Mouse (Mus musculus): ENCODE results near the gene Zranb3. TPM values are rescaled to one million over a fixed set of nuclear protein-coding genes. Genes with fewer than 3 reads are reported as not detected.

Zranb3 gene
- polyA plus RNA-seq, 1 experiment from 2014 or later = 1.4 TPM

DNA sequence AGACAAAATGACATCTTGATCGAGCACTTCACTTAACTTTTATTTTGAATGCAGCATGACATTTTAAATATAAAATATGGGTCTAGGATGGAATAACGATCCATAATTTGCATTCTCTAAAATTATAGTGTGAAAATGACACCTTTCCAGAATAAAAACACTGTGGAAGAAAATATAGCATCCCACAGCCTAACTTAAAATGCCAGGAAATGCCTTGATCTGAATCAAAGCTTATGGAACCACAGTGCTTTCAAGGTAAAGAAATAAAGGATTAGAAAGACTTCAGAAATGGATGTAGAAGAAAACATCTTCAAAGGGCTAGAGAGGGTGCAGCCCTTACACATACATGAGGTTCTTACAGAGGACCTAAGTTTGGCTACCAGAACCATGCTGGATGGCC lies 71.3 kb downstream of the Zranb3 start:
- Histone ChIP-seq H3K9me3 (ENCODE audit: control insufficient read depth, low read length) (no peaks in the 10 kb centered on the region), H3K27me3 (ENCODE audit: control insufficient read depth, insufficient read depth, low read length) (no peaks in the 10 kb centered on the region), H3K27ac (replicated peaks) (no peak overlapping the region), H3K36me3 (ENCODE audit: control insufficient read depth, insufficient read depth, low read length) (no peaks in the 10 kb centered on the region), H3K9ac (ENCODE audit: low read length) (no peak overlapping the region), H3K4me2 (replicated peaks; ENCODE audit: low read depth) (no peak overlapping the region), H3K4me3 (ENCODE audit: low read depth, low read length) (no peak overlapping the region), H3K4me1 (replicated peaks; ENCODE audit: control insufficient read depth, insufficient read depth) (no peaks in the 10 kb centered on the region)
- TF ChIP-seq EP300 (optimal IDR thresholded peaks at IDR 0.05) (no peak), CTCF (IDR thresholded peaks at IDR 0.05; ENCODE audit: low read depth) (no peak)
- ATAC-seq (ENCODE audit: low FRiP score, low TSS enrichment) (no peak), DNase-seq (ENCODE audit: low spot score) (no peak)
- WGBS = 90% methylated on average over 2 of the region's 2 CpGs

DNA sequence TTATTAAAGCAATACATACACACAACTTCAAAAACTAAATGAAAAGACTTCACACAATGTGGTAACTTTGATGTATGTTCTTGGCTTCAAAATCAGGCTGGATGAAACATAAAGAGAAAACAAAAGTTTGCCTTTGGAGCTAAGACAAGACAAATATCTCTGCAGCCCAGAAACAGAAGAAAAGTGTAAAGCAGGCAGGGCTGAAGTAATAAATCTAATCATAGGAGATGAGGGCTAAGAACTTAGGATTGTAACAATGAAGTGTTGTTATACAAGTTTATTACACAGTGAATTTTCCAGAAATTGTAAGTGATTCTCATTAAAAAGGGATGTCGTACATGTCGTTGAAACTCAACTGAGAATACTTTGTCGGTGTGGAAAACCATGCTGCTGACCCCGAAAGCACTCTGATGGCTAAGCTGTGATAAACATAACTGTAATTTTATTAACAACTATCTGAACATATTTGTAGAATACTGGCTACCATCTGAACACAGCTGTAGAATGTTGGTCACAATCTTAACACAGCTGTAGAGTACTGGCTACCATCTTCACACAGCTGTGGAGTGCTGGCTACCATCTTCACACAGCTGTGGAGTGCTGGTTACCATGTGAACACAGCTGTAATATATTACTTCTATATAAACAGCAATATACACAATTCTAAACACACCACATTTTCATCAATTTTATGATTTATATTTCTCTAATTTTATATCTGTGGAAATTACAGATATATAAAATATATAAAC lies 78.3 kb downstream of the Zranb3 start:
- no peak for DNase-seq (ENCODE audit: low spot score)
- Histone ChIP-seq H3K36me3 (ENCODE audit: control insufficient read depth, insufficient read depth, low read length) (no peaks in the 10 kb centered on the region), H3K27me3 (ENCODE audit: control insufficient read depth, insufficient read depth, low read length) (no peaks in the 10 kb centered on the region), H3K4me2 (replicated peaks; ENCODE audit: low read depth) (no peak overlapping the region), H3K4me1 (replicated peaks; ENCODE audit: control insufficient read depth, insufficient read depth) (no peaks in the 10 kb centered on the region), H3K27ac (replicated peaks) (no peak overlapping the region), H3K9ac (ENCODE audit: low read length) (no peak overlapping the region), H3K4me3 (ENCODE audit: low read depth, low read length) (no peak overlapping the region), H3K9me3 (ENCODE audit: control insufficient read depth, low read length) (no peaks in the 10 kb centered on the region)
- no peak for ATAC-seq (ENCODE audit: low FRiP score, low TSS enrichment)
- TF ChIP-seq EP300 (optimal IDR thresholded peaks at IDR 0.05) (no peak), CTCF (IDR thresholded peaks at IDR 0.05; ENCODE audit: low read depth) (no peak)
- 45% methylated on average over 4 of the region's 4 CpGs for WGBS

DNA sequence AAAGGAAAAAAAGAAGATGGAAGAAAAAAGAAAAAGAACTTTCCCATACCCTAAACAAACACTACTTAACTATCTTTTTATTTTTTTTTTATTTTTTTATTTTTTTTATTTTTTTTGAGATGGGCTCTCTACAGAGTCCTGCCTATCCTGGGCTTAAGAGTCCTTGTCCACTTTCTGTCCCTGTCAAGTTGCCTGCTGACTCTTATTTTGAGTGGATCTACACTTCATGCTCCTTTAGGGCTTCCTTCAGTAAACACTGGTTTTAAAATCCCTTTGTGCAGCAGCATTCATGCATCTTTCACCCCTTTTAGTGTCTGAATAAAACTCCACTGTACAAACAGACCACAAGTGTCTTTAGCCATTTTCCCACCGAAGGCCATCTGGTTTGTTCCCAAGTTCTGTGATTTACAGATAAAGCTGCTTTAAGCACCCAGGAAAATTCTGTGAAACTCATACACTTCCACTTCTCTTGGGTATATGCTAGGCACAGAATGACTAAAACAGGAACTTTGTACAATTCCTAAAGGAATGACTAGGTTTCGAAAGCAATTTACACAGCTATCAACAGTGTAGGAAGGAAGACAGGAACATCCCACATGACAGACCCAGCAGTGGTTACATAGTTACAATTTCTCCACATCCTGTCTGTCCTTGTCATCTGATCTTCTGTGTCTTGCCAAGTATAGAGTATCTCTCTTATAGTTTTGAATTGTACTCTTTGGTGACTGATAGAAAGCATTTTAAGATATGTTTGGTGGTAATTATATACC lies 82.7 kb downstream of the Zranb3 start:
- DNase-seq (ENCODE audit: low spot score) = no peak
- Histone ChIP-seq H3K4me1 (replicated peaks; ENCODE audit: control insufficient read depth, insufficient read depth) (no peaks in the 10 kb centered on the region), H3K4me3 (ENCODE audit: low read depth, low read length) (no peak overlapping the region), H3K36me3 (ENCODE audit: control insufficient read depth, insufficient read depth, low read length) (no peaks in the 10 kb centered on the region), H3K27ac (replicated peaks) (no peak overlapping the region; the same call in 1 of the 2 replicates), H3K27me3 (ENCODE audit: control insufficient read depth, insufficient read depth, low read length) (no peaks in the 10 kb centered on the region), H3K4me2 (replicated peaks; ENCODE audit: low read depth) (no peak overlapping the region), H3K9ac (ENCODE audit: low read length) (no peak overlapping the region), H3K9me3 (ENCODE audit: control insufficient read depth, low read length) (no peaks in the 10 kb centered on the region)
- 53% methylated on average over 2 of the region's 2 CpGs for WGBS
- no peak for TF ChIP-seq EP300 (optimal IDR thresholded peaks at IDR 0.05)
- TF ChIP-seq CTCF (IDR thresholded peaks at IDR 0.05; ENCODE audit: low read depth) = no peak
- ATAC-seq (ENCODE audit: low FRiP score, low TSS enrichment) = no peak

DNA sequence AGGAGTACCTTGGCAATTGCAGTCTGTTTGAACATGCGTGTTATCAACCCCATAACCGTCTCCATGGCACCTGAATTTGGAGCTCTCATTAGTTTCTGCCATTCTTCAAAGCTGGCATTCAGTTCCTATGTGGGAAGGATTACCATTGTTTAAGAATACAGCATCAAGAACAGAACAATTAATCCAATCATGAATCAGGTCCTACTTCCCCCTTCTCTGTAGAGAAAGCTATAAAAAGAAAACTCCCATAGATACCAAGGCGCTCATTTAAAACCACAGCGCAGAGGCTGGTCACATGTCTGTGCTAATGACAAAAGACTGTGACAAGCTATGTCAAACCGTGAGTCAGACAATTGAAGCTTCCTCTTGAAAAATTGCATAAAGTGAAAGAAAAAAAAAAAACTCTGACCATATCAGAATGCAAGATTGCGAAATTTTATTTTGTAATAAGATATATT lies 86.8 kb downstream of the Zranb3 start:
- no peaks in the 10 kb centered on the region for H3K27me3 ChIP-seq (ENCODE audit: control insufficient read depth, insufficient read depth, low read length)
- H3K4me2 ChIP-seq (replicated peaks; ENCODE audit: low read depth) = no peak overlapping the region
- no peaks in the 10 kb centered on the region for H3K9me3 ChIP-seq (ENCODE audit: control insufficient read depth, low read length)
- H3K4me1 ChIP-seq (replicated peaks; ENCODE audit: control insufficient read depth, insufficient read depth) = no peaks in the 10 kb centered on the region
- H3K4me3 ChIP-seq (ENCODE audit: low read depth, low read length) = no peak overlapping the region
- TF ChIP-seq EP300 (optimal IDR thresholded peaks at IDR 0.05) (no peak), CTCF (IDR thresholded peaks at IDR 0.05; ENCODE audit: low read depth) (no peak)
- no peak overlapping the region for H3K27ac ChIP-seq (replicated peaks)
- ATAC-seq (ENCODE audit: low FRiP score, low TSS enrichment) = no peak
- WGBS = 62% methylated on average over 6 of the region's 6 CpGs
- no peaks in the 10 kb centered on the region for H3K36me3 ChIP-seq (ENCODE audit: control insufficient read depth, insufficient read depth, low read length)
- no peak overlapping the region for H3K9ac ChIP-seq (ENCODE audit: low read length)
- DNase-seq (ENCODE audit: low spot score) = no peak

GRCm38 (mm10) chr1:128013698-128014386 lies 89.0 kb downstream of the Zranb3 start:
- 79% methylated on average over 4 of the region's 4 CpGs for WGBS
- Histone ChIP-seq H3K9me3 (ENCODE audit: control insufficient read depth, low read length) (no peaks in the 10 kb centered on the region), H3K36me3 (ENCODE audit: control insufficient read depth, insufficient read depth, low read length) (no peaks in the 10 kb centered on the region), H3K27ac (replicated peaks) (no peak overlapping the region), H3K4me1 (replicated peaks; ENCODE audit: control insufficient read depth, insufficient read depth) (no peaks in the 10 kb centered on the region), H3K27me3 (ENCODE audit: control insufficient read depth, insufficient read depth, low read length) (no peaks in the 10 kb centered on the region), H3K9ac (ENCODE audit: low read length) (no peak overlapping the region), H3K4me2 (replicated peaks; ENCODE audit: low read depth) (no peak overlapping the region), H3K4me3 (ENCODE audit: low read depth, low read length) (no peak overlapping the region)
- ATAC-seq (ENCODE audit: low FRiP score, low TSS enrichment) (no peak), DNase-seq (ENCODE audit: low spot score) (no peak)
- TF ChIP-seq EP300 (optimal IDR thresholded peaks at IDR 0.05) = no peak
- no peak for TF ChIP-seq CTCF (IDR thresholded peaks at IDR 0.05; ENCODE audit: low read depth)
